Mouse (Mus musculus) embryo, embryonic 9.5 days (tissue): ENCODE data around the gene Stfa1.
"Not testable (repeated sequence)": the region's sequence is repeated elsewhere in the genome, so short reads cannot be mapped to it uniquely, and the experiment has no call there.

Experiments used
- DNase-seq: peaks from one replicate; pipeline ENCODE4 v3.0.0-alpha.2; 2017; ENCODE audit errors: extremely low spot score

Gene Stfa1

DNA sequence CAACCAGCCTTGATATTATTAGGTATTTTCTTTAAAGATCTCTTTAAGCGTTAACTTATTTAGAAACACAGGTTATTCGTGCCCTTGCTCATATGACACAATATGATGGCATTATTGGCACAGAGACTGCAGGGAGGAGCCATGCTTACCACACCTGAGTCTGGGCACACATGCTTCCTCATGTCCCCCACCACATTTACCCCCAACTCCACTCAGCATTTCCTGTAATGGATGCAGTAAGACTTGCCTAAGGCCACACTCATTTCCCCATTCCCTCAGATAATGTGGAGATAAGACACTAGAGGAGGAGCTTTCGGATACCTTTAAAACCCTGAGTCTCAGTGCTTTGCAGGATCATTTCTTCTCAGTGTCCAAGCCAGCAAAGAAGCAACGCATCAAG lies at the start of gene Stfa1:
TSS of gene Stfa1 (plus strand) at position 156 of the 400 bp plus-strand sequence.
- not testable (repeated sequence) for DNase-seq

DNA sequence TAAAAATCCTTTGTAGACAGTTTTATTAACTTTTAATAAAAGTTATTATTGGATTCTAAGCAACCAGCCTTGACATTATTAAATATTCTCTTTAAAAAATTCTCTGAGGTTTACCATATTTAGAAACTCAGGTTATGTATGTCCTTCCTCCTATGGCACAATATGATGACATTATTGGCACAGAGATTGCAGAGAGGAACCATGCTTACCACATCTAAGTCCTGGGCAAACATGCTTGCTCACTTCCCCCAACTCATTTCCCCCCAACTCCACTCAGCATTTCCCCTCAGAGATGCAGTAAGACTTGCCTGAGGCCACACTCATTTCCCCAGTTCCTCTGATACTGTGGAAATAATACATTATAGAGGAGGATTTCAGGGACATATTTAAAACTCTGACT lies 16.2 kb upstream of the Stfa1 start:
- DNase-seq, result not testable (repeated sequence)

DNA sequence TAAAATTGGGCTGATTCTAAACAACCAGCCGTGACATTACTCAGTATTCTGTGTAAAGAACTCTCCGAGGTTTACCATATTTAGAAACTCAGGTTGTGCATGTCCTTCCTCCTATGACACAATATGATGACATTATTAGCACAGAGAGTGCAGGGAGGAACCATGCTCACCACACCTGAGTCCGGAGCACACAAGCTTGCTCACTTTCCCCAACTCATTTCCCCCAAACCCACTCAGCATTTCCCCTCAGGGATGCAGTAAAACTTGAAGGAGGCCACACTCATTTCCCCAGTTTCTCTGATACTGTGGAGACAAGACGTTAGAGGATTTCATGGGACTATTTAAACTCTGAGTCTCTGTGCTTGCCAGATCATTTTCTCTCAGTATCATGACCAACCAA lies 12.4 kb downstream of the Stfa1 start:
- no peak for DNase-seq

DNA sequence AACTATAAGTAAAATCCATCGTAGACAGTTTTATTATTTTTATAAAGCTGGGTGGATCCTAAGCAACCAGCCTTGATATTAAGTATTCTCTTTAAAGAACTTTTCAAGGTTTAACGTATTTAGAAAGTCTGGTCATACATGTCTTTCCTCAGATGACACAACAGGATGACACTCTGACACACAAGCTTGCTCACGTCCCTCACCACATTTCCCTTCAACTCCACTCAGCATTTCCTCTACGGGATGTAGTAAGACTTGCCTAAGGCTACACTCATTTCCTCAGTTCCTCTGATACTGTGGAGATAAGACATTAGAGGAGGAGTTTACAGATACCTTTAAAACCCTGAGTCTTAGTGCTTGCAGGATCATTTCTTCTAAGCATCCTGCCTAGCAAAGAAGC lies 30.9 kb downstream of the Stfa1 start:
- DNase-seq, result no peak

DNA sequence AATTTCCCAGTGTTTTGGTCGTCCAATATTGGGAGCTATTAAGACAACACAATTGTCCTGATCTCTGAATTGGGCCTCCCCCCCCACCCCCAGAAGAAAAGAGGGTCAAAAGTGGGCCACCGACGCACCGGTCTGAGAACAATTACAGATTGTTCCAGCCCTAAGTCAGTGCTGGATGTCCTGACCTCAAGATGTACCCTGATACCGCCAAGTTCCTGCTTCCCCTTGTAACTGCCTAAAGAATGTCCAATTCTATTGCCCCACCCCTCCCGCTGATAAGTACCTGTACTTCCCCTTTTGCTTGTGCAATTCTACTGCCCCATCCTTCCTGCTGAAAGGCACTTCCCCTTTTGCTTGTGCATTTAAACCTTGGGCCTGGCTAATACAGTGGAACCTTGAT lies 39.4 kb downstream of the Stfa1 start:
- DNase-seq, result not testable (repeated sequence)

DNA sequence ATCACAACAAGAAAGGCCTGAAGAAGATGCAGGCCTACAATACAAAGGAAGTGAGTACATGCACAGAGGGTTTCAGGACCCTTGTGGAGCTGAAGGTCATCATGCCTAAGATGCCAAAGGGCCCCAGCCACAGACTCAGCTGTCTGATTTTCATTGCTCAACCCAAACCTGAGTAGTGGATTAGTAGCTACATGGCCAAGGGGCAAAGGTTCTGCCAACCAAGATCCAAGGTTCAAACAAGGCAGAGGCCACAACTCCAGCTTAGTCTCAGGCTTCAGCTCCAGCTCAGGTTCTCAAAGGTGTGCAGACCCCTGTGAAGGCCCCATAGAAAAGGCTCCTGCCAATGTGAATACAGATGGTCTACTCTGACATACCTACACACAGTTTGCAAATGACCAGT lies 42.5 kb downstream of the Stfa1 start:
- DNase-seq, result no peak

DNA sequence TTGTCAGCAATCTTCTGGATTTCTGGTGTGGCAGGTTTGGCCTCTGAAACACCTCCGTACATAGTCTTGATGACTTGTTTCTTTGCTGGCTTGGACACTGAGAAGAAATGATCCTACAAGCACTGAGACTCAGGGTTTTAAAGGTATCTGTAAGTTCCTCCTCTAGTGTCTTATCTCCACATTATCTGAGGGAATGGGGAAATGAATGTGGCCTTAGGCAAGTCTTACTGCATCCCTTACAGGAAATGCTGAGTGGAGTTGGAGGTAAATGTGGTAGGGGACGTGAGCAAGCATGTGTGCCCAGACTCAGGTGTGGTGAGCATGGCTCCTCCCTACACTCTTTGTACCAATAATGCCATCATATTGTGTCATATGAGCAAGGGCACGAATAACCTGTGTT lies 57.5 kb downstream of the Stfa1 start, which contains the start of gene BC117090:
TSS of gene BC117090 (minus strand) at position 101 of the 400 bp plus-strand sequence.
- no peak for DNase-seq
